Mouse (Mus musculus) kidney, postnatal 4 days (tissue): ENCODE results near the gene Sptssb.

Experiments used
- DNase-seq, 2 experiments: peaks; one replicate each; pipeline ENCODE4 v3.0.0; 2021; ENCODE audit warnings: mixed read lengths in 2 of 2

The Sptssb gene

DNA sequence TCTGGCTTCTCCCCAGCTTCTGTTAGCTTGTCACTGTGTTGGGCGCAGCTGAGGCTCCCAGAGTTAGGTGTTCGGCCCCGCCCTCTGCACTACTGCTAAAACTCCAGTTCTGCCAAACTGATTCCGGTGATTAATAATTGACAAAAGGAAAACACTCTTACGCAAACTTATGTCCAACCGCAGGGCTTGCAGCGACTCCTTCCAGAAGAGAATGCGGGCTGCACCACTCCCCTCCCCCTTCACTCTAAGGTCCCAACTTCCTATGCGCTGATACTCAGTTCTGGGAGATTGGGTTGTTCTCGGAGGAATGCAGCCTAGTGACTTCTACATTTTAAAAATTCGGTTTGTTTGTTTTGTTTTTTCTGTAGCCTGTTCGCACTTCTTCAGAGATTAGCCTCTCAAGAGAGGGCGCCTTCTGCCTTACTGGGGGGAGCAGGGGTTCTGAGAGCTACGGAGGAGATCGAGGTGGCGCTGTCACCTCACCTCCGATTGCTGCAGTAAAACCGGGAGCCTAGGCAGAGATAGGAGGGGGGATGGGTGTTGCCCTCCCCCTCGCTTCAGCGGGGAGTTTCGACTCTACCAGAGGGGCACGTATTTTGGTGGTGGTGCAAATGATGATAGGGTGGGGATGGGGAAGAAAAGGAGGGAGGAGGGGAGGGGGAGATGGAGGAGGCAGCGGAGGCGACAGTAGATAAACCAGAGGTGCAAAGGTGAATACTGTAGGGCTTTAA is at the start of gene Sptssb:
Gene Sptssb (minus strand): TSS at position 83 of the 731 bp plus-strand sequence.
- peak; percentile 59 to 73 for DNase-seq

DNA sequence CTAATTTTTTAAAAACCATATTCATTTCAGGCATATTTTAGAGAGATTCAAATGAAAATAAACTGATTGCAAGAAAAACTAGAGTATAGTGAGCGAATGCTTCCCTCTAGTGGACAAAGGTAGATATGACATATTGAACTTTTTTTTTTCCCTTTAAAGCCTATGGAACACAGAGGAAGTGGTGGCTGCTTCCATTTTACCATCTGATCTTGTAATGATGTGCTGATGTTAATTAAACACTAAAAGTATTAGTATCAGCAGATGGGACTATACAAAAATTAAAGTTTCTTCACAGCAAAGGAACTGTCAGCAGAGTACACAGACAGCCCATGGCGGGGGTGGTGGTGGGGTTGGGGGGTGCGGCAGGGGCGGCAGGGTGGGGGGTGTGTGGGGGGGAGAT is 48.3 kb upstream of the Sptssb start:
- no peak for DNase-seq

DNA sequence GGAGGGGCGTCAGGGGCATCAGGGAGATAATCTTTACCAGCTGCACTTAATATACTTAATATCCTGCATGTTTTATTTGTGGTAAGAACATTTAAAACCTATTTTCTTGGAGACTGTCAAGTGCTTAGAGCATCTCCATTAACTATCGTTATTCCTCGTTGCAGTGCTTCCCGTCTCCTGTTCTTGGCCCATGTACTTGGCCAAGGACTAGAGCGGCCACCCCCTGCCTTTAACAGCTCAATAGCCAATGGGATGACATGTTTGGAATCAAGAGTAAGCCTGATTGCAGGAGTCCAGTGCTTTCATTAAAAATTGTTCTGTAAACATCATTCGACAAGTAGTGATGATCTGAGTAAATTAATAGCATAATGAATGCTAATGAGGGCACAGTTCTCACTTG is 47.8 kb upstream of the Sptssb start:
- no peak for DNase-seq

DNA sequence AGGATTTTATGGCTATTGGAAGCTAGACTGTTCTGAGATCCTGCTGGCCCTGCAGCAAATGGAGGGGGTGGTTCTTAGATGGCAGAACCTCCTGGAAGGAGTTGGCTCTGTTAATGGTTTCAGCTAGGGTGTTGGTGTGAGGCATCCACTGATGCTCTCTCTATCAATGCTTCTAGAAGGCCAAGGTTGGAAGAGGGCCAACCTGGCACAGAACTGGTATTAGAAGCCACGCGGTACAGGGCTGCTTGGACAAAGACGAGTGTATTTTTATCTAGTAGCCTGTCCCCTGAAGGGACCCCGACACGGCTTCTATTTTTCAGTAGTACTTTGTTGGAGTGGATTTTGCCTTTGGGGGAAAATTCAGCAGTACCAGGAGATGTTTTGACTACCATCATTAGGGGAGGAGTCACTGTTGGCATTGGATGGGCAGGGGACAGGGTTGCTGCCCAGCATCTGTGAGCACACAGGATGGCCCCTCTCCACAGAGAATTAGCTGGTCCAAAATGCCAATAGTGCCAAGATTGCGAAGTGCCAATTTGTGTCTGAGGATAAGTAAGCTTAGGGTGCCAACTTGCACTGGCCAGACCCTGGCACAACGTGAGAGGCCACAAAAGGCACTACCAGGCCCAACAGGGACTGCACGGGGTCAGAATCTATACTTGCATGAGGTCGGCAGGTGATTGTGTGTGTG is 43.2 kb upstream of the Sptssb start:
- DNase-seq, result no peak

DNA sequence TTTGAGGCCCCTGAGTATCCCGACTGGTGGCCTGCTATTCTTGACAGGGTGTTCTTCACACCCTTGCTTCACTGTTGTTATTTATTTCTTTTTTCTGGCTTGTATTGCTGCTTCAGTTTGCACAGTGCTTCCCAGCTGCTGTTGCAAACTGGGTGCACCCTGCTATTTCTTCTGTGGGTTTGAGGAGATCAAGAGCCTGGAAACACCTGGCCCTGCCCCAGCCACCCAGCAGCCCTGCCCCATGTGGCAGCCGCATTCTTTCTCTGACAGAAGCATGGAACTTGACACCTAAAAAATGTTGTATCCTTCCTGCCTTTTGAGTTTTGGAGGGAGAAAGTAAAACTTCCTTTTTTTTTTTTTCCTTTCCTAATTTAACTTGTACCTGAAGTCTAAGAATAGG is 42.6 kb upstream of the Sptssb start:
- no peak for DNase-seq

DNA sequence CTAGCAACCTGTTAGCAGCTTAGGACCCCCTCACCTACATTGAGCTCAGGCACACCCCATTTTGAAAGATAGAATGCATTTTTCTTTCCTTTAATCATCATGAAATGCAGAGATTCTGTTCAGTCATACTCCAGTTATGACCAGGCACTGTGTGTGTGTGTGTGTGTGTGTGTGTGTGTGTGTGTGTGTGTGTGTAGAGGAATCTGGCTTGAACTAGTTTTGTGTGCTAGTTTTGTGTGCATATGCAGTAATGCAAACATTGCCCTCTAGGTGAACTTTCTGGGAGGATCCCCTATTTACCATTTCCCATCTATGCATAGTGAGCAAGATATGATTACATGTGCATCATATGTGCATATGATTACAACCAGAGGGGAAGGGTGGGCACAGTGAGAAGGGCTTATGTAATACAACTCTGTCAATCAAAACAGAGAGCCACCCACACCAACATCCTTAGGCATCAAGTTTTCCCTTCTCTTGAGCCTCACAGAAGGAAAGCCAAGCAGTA is 42.2 kb upstream of the Sptssb start:
- no peak for DNase-seq

DNA sequence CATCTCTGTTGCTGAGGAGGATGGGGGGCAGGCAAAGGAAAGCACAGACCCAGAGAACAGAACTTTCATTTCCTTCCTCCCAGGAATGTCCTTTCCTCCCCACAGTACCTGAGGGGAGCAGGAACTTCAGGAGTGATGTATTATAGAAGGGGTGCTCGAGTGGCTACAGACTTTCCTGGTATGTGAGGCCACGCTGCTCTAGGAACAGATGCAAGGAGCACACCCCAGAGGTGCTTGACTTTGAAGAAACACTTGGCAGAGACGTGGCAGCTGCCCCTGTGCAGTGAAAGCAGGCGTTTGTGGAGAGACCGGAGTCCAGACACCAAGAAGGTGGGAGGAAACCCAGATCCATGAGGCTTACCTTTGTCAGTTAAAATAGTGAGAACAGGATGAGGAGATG is 40.6 kb upstream of the Sptssb start:
- DNase-seq, result no peak

DNA sequence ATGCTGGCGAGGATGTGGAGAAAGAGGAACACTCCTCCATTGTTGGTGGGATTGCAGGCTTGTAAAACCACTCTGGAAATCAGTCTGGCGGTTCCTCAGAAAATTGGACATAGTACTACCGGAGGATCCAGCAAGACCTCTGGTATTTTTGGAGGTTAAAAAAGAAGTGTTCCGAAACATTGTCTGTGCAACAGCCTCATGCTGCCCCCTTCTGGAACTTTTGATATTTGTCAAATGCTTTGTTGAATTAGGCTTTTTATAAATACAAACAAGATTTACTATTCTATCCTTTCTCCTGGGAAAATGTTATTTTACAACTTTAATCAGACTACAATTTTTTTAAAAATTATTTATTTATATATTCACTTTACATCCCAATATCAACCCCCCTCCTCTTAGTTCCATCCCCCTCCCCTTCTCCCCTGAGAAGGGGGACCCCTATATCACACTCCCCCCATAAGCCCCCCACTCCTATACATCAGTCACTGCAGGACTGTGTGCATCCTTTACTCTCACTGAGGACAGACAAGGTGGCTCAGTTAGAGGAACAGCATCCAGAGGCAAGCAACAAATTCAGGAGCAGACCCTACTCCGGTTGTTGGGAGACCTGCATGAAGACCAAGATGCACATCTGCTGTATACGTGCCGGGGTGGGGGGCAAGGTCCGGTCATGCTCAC is 38.3 kb upstream of the Sptssb start:
- DNase-seq, result peak; percentile 31 to 47

DNA sequence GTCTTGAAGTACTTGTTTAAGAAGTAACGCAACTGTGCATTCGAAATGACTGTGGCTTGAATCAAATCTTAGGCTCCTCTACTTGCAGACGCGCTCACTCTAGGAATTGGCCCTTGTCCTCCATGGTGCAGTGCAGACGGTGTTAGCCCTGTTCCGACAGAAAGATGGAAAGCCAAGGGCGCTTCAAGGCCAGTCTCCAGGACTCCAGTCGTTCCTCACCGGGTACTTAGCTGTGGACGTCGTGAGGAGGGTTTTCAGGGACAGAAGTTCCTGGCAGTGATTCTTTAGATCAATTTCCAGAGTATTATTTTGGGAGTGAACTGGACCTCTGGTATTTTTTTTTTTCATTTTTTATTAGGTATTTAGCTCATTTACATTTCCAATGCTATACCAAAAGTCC is 35.8 kb upstream of the Sptssb start:
- DNase-seq, result no peak

DNA sequence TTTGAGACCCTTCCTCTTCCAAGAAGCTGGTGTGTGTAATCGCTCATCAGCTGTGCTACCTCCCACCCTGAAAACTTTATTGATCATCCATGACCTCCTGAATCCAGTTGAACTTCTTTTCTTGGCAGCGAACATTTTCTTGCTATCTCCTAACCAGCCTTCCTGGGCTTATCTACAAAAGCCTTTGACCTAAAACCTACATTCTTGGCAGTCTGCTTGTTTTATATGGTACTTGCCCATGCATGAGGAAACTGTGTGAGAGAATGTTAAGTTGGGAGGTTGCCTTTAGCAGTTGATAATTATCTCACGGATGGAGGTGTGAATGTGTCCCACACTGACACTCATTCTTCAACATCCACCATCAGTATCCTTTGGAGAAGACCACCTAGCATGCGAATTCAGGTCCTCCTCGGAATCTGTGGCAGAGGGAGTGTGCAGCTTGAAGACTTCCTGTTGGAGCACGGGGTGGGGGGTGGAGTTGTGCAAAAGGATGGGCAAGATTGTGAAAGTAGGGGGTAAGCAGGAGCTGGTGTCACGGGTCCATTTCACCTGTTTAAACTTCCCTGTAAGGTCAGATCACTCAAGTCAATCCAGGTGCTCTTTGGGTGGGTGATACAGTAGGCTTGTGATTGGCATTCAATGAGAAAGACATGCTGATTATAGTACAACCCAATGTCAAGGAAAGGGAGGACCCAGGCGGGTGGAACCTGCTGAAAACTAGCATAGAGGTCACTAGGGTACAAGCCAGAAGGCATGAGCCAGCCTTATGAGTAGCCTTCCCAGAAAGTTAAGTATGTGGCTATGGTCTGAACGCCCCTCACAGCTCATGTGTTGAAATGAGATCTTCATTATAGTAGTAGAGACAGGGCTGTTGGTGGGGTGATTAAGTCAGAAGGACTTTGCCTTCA is 32.7 kb upstream of the Sptssb start:
- DNase-seq, result no peak

DNA sequence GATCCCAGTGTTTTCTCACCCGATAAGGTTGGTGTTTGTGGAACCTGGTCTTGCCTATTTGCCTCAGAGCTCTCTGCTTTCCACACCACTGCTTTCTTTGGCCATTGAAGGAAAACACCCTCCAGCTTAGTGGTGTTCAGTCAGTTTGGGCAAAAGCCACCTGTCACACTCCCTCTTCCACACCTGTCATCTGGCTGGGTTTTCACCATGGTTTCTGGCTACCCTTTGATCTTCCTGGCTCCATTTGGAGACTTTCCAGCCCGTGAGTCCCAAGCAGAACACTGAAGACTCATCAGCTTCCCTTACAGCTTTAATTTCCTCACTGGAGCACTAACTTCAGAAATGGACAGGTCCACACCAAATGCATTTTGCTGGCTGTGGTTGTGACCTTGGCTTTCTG is 26.1 kb upstream of the Sptssb start:
- DNase-seq, result no peak

DNA sequence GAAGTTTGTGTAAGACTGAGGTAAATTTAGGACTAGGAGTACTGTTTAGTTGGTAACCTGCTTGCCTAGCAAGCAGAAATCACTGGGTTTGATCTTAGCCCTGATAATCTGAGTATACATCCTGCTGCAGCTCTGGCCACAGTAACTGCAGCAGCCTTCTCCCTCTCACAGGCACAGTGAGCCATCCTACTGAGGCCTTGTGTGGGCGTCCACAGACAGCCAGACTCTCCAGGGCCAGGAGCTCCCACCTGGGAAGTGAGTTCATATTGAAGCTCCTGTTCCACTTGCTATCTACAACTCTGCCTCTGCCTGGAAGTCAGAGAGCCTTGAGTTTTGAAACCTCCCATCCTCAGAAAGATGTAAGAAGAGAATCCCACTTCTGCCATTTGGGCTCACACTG is 24.0 kb upstream of the Sptssb start:
- DNase-seq, result no peak

DNA sequence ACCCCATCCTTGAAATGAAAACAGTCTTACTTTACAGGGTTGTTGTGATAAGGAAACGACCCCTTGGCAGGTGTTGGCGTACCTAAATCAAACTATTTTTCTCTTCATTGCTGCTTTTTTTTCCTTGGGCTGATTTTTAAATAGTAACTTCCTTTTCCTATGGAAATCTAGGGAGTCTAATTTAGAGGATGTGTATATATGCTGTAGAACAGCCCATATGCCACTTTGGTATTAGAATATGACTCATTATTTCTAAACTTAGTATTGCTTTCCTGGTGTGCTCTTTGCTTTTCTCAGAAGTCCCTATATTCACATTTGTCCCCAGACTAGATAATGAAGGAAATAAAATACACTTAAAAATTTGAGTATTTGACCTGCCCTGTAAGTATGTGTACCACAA is 17.8 kb upstream of the Sptssb start:
- no peak for DNase-seq

DNA sequence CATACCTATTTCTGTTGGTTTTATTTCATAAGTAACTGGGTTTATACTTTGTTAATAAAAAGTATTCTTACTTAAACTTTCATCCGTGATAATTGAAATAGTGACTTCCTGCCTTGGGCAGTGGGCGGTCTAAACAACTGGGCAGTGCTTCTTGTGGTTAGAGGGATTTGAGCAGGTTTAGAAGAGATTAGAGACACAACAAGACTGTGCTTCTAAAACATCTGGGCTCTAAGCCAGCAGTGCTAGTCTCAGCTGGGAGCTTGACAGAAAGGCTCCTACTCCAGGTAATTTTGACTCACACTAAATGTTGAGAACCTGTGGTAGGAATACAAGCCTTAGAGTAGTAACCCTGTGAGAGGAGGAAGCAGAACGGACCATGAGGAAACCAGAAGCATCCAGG is 15.0 kb upstream of the Sptssb start:
- no peak for DNase-seq

DNA sequence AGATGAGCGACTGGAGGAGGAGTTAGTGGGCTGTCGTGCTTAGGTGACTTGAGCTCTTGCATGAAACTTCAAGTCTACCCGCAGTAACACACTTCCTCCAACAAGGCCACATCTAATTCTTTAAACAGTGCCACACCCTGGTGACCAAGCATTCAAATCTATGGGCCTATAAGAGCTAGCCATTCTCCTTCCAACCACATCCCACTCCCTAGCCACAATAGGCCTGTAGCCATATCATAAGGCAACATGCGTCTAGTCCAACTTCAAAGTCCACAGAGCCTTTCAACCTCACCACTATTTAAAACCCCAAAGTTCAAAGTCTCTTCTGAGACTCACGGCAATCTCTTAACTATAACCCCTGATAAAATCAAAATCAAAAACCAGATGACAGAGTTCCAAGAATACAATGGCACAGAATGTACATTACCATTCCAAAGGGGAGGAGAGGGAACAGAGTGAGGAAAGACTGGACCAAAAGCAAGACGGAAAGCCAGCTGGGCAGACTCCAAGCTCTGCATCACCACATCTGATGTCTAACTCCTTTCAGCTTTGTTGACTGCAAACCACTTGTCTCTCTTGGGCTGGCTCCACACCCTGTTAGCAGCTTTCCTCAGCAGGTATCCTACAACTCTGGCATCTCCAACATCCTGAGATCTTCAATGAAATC is 13.1 kb upstream of the Sptssb start:
- no peak for DNase-seq

DNA sequence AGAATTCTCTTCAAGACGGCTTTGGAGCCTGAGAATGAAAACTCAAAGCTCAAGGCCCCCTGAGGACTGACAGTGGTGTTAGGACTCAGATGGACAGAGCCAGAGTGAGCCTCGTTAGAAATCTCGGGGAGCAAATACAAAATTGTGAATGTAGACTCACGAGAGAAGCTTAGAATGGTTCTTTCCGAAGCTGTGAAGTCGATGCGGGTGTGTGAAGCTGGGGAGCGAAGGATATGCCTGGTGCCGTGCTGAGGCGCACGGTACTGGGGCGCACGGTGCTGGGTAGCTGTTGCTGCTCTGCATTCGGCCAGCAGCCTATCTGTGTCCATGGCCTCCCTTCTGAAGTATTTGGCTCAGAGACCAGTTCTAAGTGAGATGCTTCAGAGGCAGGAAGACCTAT is 11.4 kb upstream of the Sptssb start:
- DNase-seq, result no peak

DNA sequence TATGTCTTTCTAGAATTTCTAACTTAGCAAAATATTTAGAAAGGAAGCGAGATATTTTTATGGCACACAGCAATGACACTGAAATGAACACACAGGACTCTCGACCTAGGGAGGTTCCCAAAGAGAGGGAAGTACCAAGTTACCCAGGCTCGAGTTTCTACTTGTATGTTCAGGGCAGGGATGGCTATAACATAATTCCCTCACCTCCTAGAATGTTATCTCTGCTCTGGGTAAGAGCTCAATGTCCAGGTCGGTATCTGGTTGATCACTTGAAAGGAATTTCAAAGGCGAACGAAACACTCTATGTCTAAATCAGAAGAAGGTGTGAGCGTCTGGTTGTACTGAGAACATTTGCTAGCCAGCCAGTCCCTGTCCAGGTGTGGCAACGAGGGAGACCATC is 10.0 kb upstream of the Sptssb start:
- no peak for DNase-seq

DNA sequence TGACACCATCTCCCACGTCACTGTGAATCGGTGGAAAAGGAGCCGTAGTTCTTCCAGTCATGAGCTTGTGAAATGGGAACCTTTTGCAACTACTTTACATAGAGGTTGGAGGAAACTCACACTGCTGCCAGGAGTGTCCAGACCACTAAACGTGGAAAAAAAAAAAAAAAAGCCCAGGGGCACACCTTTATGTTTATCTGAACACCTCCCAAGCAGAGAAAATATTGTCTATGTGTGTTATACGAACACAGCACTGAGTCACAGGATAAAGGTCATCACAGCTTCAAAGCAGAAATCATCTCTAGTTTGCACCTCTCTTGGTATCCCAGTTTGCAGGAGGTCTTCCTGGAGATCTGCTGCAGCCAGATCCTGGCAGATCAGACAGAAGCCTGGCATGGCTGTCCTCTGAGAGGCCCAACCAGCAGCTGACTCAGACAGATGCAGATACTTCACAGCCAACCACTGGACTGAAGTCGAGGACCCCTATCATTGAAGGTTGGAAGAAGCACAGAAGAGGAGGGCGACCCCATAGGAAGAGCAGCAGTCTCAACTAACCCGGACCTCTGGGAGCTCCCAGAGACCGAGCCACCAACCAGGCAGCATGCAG is 2.2 kb upstream of the Sptssb start:
- no peak for DNase-seq

DNA sequence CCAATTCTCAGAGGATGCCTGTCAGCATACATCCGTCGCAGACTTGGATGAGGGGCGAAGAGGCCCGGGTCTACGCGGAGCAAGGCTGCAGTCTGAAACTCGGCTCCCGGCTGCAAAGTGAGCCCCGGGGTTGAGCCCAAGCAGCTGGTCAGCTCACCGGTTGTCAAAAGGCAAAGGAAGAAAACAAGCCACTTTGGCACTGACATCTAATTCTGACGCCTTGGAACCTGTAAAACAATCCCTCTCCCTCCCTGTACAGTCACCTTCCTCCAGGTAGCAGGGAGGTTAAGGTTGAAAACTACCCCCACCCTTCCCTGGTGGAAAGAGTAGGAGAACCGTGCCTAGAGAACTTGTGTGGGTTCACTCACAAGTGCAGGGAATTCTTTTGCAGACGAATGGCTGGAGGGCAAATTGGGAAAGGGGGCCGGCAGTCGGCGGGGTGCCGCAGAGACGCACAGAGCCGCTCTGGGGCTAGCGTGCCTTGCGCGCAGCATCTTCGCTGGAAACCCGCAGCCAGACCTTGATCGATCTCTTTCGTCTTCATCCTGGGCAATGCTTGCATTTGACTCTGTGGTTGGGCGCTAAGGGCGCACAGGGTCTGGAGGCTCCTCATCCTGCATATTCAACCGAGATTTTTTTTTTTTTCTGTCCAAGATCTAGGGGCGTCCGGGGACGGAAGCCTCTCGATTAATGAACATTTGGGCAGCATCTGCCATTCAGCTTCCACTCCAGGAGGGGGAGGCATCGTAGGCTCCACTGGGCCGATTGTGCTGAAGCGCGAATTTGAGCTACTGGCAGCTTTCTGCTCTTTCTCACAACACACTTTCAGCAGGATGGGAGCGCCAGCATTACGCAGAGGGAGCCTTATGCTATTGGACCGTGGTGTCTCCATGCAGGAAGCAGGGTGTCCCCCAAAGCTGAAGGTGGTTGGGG is 1.1 kb upstream of the Sptssb start:
- DNase-seq, result peak; percentile 42 to 62

DNA sequence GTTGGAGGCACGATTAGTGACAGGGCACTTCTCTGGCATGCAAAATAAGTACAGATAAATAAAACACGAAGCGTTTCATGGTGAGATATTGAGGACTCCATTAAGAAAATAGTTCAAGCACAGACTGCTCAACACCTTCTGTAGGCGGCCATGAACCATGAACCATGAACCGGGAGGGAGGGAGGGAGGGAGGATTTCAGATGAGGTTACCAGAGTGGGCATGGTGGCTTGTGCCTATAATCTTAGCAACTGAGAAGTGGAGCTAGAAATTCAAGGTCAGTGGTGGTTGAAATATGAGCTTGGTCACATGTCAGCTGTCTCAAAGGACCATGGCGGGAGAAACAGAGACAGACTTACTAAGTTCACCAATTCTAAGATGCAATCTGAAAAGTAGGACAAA is 20.3 kb downstream of the Sptssb start:
- no peak for DNase-seq

DNA sequence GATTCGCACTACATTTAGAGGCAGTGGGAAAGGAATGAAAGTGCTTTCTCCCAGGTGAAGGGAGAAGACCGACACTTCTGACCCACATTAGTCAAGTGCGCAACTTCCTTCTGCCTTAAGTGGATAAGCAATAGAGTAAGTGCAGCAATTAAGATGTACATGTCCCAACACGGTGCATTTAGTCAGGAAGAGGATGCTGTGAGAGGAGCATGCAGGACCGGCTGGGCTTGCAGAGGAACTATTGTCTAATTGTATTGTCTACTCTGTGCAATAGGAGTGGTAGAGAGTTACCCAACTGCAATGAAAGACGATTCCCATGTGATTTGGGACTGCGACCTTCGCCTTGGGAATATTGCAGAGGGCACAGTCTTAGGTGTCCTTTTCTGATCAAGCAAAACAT is 30.2 kb downstream of the Sptssb start:
- DNase-seq, result no peak
